Mouse (Mus musculus): ENCODE measurements around the gene Cep85l. TPM values are rescaled to one million over a fixed set of nuclear protein-coding genes. Genes with fewer than 3 reads are reported as not detected.

Gene Cep85l
- total and polyA plus RNA-seq, 2 experiments = 3.9 to 30.8 TPM

GRCm38 (mm10) chr10:53353665-53354064 is 26.1 kb downstream of the Cep85l start:
- Histone ChIP-seq H3K4me1 (ENCODE audit: control insufficient read depth, insufficient read depth, low read length) (peaks cover 21% of the 10 kb centered on the region), H3K27me3 (ENCODE audit: control insufficient read depth, insufficient read depth, low read length) (no peaks in the 10 kb centered on the region), H3K36me3 (ENCODE audit: control insufficient read depth, insufficient read depth, low read length) (peaks cover 39% of the 10 kb centered on the region), H3K79me2 (ENCODE audit: control insufficient read depth, insufficient read depth, low read length) (peaks cover 25% of the 10 kb centered on the region), H3K4me3 (ENCODE audit: insufficient read depth, low read depth, low read length) (no peak overlapping the region), H3K27ac (replicated peaks; ENCODE audit: insufficient read depth, low read depth, low read length) (no peak overlapping the region; the same call in 1 of the 2 replicates), H3K9ac (ENCODE audit: low read depth, low read length) (no peak overlapping the region)
- 36% methylated on average over 3 of the region's 3 CpGs for WGBS
- peak; percentile 27 for DNase-seq (ENCODE audit: extremely low read depth, low read depth, low spot score)
- TF ChIP-seq CTCF (IDR thresholded peaks at IDR 0.05; ENCODE audit: low read depth, low read length) = no peak
- TF ChIP-seq POLR2A (IDR thresholded peaks at IDR 0.05; ENCODE audit: extremely low read depth, insufficient read depth, low read length) = no peak

DNA sequence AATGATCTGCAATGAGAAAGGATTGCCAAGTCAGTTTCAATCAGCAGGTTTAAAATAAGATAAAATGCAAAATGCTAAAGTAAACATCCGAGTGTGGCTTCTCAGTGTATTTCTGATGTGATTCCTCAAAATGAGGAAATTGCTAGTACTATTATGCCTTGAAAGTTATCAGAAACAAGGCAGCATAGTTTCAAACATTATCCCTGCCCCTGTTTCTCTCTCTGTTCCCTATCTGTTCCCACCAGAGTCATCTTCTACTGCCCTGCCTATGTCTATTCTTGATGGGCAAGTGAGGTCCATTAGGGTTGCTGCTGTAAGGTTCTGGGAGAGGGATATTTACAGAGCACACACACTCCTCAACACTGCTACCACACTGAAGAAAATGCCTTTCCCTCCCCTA is 30.5 kb downstream of the Cep85l start:
- no peak for DNase-seq (ENCODE audit: extremely low read depth, low read depth, low spot score)
- peaks cover 13% of the 10 kb centered on the region; the same call in 1 of the 2 replicates for H3K79me2 ChIP-seq (ENCODE audit: control insufficient read depth, insufficient read depth, low read length)
- H3K27me3 ChIP-seq (ENCODE audit: control insufficient read depth, insufficient read depth, low read length) = no peaks in the 10 kb centered on the region
- H3K9ac ChIP-seq (ENCODE audit: low read depth, low read length) = no peak overlapping the region
- no peak for TF ChIP-seq POLR2A (IDR thresholded peaks at IDR 0.05; ENCODE audit: extremely low read depth, insufficient read depth, low read length)
- no peak for TF ChIP-seq CTCF (IDR thresholded peaks at IDR 0.05; ENCODE audit: low read depth, low read length)
- H3K36me3 ChIP-seq (ENCODE audit: control insufficient read depth, insufficient read depth, low read length) = peaks cover 31% of the 10 kb centered on the region
- peaks cover 24% of the 10 kb centered on the region for H3K4me1 ChIP-seq (ENCODE audit: control insufficient read depth, insufficient read depth, low read length)
- no peak overlapping the region; the same call in 1 of the 2 replicates for H3K27ac ChIP-seq (replicated peaks; ENCODE audit: insufficient read depth, low read depth, low read length)
- H3K4me3 ChIP-seq (ENCODE audit: insufficient read depth, low read depth, low read length) = no peak overlapping the region
- 63% methylated on average over 1 of the region's 1 CpGs for WGBS

- Histone ChIP-seq H3K4me1 (ENCODE audit: control insufficient read depth, insufficient read depth, low read length) (peaks cover 19% of the 10 kb centered on the region), H3K4me3 (ENCODE audit: insufficient read depth, low read depth, low read length) (peak overlapping the region; percentile 26; the same call in 1 of the 2 replicates), H3K27ac (replicated peaks; ENCODE audit: insufficient read depth, low read depth, low read length) (peak overlapping the region; percentile 77), H3K36me3 (ENCODE audit: control insufficient read depth, insufficient read depth, low read length) (peaks cover 27% of the 10 kb centered on the region), H3K9ac (ENCODE audit: low read depth, low read length) (peak overlapping the region; percentile 49; the same call in 1 of the 2 replicates), H3K79me2 (ENCODE audit: control insufficient read depth, insufficient read depth, low read length) (peaks cover 10% of the 10 kb centered on the region; the same call in 1 of the 2 replicates), H3K27me3 (ENCODE audit: control insufficient read depth, insufficient read depth, low read length) (no peaks in the 10 kb centered on the region)
- TF ChIP-seq POLR2A (IDR thresholded peaks at IDR 0.05; ENCODE audit: extremely low read depth, insufficient read depth, low read length) (no peak), CTCF (IDR thresholded peaks at IDR 0.05; ENCODE audit: low read depth, low read length) (peak; percentile 47)
- DNase-seq (ENCODE audit: extremely low read depth, low read depth, low spot score) = peak; percentile 78
- 28% methylated on average over 10 of the region's 10 CpGs for WGBS
Observed at GRCm38 (mm10) chr10:53347787-53348755, 31.7 kb downstream of the Cep85l start.

- WGBS = 80% methylated on average over 5 of the region's 5 CpGs
- Histone ChIP-seq H3K27me3 (ENCODE audit: control insufficient read depth, insufficient read depth, low read length) (no peaks in the 10 kb centered on the region), H3K27ac (replicated peaks; ENCODE audit: insufficient read depth, low read depth, low read length) (no peak overlapping the region), H3K4me3 (ENCODE audit: insufficient read depth, low read depth, low read length) (no peak overlapping the region), H3K4me1 (ENCODE audit: control insufficient read depth, insufficient read depth, low read length) (peaks cover 17% of the 10 kb centered on the region), H3K79me2 (ENCODE audit: control insufficient read depth, insufficient read depth, low read length) (peaks cover 14% of the 10 kb centered on the region; the same call in 1 of the 2 replicates), H3K36me3 (ENCODE audit: control insufficient read depth, insufficient read depth, low read length) (peaks cover 24% of the 10 kb centered on the region), H3K9ac (ENCODE audit: low read depth, low read length) (no peak overlapping the region)
- TF ChIP-seq CTCF (IDR thresholded peaks at IDR 0.05; ENCODE audit: low read depth, low read length) = no peak
- TF ChIP-seq POLR2A (IDR thresholded peaks at IDR 0.05; ENCODE audit: extremely low read depth, insufficient read depth, low read length) = no peak
- DNase-seq (ENCODE audit: extremely low read depth, low read depth, low spot score) = no peak
Observed at GRCm38 (mm10) chr10:53346916-53347315, 32.8 kb downstream of the Cep85l start.

DNA sequence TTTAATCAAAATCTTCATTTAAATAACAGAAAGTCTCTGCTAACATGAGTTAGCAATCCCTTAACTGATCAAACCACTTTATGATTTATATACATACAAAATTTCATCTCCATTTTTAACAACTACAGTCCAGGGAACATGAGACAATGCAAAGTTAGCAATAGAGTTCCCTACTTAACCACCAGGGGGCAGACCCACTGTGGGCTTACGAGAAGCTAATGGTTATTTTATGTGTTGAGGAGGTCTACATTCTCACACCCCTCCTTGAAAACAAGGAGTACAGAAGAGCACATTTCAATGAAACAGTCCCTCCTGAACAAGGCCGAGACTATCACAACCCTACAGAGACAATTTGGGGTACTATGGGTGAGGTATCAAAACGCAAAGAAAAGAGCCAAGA is 33.2 kb downstream of the Cep85l start:
- no peak for DNase-seq (ENCODE audit: extremely low read depth, low read depth, low spot score)
- peaks cover 17% of the 10 kb centered on the region for H3K4me1 ChIP-seq (ENCODE audit: control insufficient read depth, insufficient read depth, low read length)
- H3K27ac ChIP-seq (replicated peaks; ENCODE audit: insufficient read depth, low read depth, low read length) = no peak overlapping the region
- H3K27me3 ChIP-seq (ENCODE audit: control insufficient read depth, insufficient read depth, low read length) = no peaks in the 10 kb centered on the region
- H3K36me3 ChIP-seq (ENCODE audit: control insufficient read depth, insufficient read depth, low read length) = peaks cover 24% of the 10 kb centered on the region
- WGBS = 61% methylated on average over 3 of the region's 3 CpGs
- TF ChIP-seq POLR2A (IDR thresholded peaks at IDR 0.05; ENCODE audit: extremely low read depth, insufficient read depth, low read length) (no peak), CTCF (IDR thresholded peaks at IDR 0.05; ENCODE audit: low read depth, low read length) (no peak; the same call in 1 of the 2 replicates)
- no peak overlapping the region for H3K9ac ChIP-seq (ENCODE audit: low read depth, low read length)
- no peak overlapping the region for H3K4me3 ChIP-seq (ENCODE audit: insufficient read depth, low read depth, low read length)
- H3K79me2 ChIP-seq (ENCODE audit: control insufficient read depth, insufficient read depth, low read length) = peaks cover 17% of the 10 kb centered on the region; the same call in 1 of the 2 replicates

Measured in liver, adult 2 months (tissue).